Mouse (Mus musculus): ENCODE data around the gene Mettl16. TPM values are rescaled to one million over a fixed set of nuclear protein-coding genes. Genes with fewer than 3 reads are reported as not detected.
A peak's percentile ranks its signal among the peaks of the same experiment; 100 is the strongest.

Mettl16 gene
- total and polyA plus RNA-seq, 2 experiments from 2014 or later = 10.6 to 26.6 TPM

DNA sequence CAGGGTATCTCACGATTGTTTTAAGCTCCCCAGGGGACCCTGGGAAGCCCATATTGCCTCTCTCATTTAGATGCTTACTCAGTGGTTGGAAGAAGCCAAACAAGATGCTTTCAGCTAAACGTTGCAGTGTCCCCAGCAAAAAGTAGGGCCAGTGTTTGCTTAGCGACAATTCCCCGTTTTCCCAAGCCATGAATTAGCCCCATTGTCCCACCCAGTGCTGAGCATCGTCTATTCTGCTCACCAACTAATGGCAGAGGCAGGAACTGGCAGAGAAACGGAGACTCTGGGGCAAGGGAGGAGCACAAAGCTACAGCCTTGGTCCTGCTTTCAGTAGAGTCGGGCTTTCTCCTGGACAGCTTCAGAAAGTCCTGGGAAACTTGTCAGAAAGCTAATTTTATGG lies 35.7 kb upstream of the Mettl16 start:
- H3K4me1 ChIP-seq (ENCODE audit: insufficient read depth, low read length) = 0 out of 2 replicates have a peak, but pooled peaks cover 3% of the 10 kb centered on the region
- TF ChIP-seq CTCF (IDR thresholded peaks at IDR 0.05; ENCODE audit: low read depth) = no peak; the same call in 1 of the 2 replicates
- H3K27me3 ChIP-seq (ENCODE audit: insufficient read depth, low read length) = no peaks in the 10 kb centered on the region
- no peak overlapping the region for H3K9ac ChIP-seq (replicated peaks; ENCODE audit: low read length)
- H3K36me3 ChIP-seq (ENCODE audit: insufficient read depth, low read length) = no peaks in the 10 kb centered on the region
- peak overlapping the region; percentile 48; the same call in 1 of the 2 replicates for H3K27ac ChIP-seq
- no peak overlapping the region for H3K4me3 ChIP-seq (ENCODE audit: low read length)
- 14% methylated on average over 7 of the region's 7 CpGs for WGBS
- DNase-seq (ENCODE audit: low spot score) (peak; percentile 50), ATAC-seq (peak; percentile 61; the same call in 1 of the 2 replicates)
- no peak overlapping the region; the same call in 1 of the 2 replicates for H3K4me2 ChIP-seq (ENCODE audit: low read depth, low read length)
- no peaks in the 10 kb centered on the region for H3K9me3 ChIP-seq (ENCODE audit: low read length)

GRCm38 (mm10) chr11:74737861-74738260 lies 32.8 kb upstream of the Mettl16 start:
- WGBS = 56% methylated on average over 3 of the region's 3 CpGs

GRCm38 (mm10) chr11:74748022-74748421 lies 22.6 kb upstream of the Mettl16 start:
- no peak overlapping the region for H3K4me3 ChIP-seq (ENCODE audit: low read length)
- no peaks in the 10 kb centered on the region for H3K4me1 ChIP-seq (ENCODE audit: insufficient read depth, low read length)
- no peak for TF ChIP-seq CTCF (IDR thresholded peaks at IDR 0.05; ENCODE audit: low read depth)
- H3K27ac ChIP-seq = no peak overlapping the region
- ATAC-seq = no peak
- no peak overlapping the region for H3K9ac ChIP-seq (replicated peaks; ENCODE audit: low read length)
- H3K36me3 ChIP-seq (ENCODE audit: insufficient read depth, low read length) = no peaks in the 10 kb centered on the region
- no peaks in the 10 kb centered on the region for H3K9me3 ChIP-seq (ENCODE audit: low read length)
- DNase-seq (ENCODE audit: low spot score) = no peak
- H3K27me3 ChIP-seq (ENCODE audit: insufficient read depth, low read length) = no peaks in the 10 kb centered on the region
- H3K4me2 ChIP-seq (ENCODE audit: low read depth, low read length) = no peak overlapping the region
- WGBS = 62% methylated on average over 4 of the region's 4 CpGs

More at GRCm38 (mm10) chr11:74737861-74738260, 32.8 kb upstream of the Mettl16 start:
- Histone ChIP-seq H3K9me3 (ENCODE audit: low read length) (no peaks in the 10 kb centered on the region), H3K4me2 (ENCODE audit: low read depth, low read length) (no peak overlapping the region), H3K4me1 (ENCODE audit: insufficient read depth, low read length) (0 out of 2 replicates have a peak, but pooled peaks cover 3% of the 10 kb centered on the region), H3K36me3 (ENCODE audit: insufficient read depth, low read length) (no peaks in the 10 kb centered on the region), H3K27me3 (ENCODE audit: insufficient read depth, low read length) (no peaks in the 10 kb centered on the region), H3K4me3 (ENCODE audit: low read length) (no peak overlapping the region), H3K27ac (no peak overlapping the region), H3K9ac (replicated peaks; ENCODE audit: low read length) (no peak overlapping the region)
- TF ChIP-seq CTCF (IDR thresholded peaks at IDR 0.05; ENCODE audit: low read depth) = no peak
- DNase-seq (ENCODE audit: low spot score) = no peak
- ATAC-seq = no peak

- Histone ChIP-seq H3K27me3 (ENCODE audit: insufficient read depth, low read length) (no peaks in the 10 kb centered on the region), H3K27ac (no peak overlapping the region), H3K4me2 (ENCODE audit: low read depth, low read length) (no peak overlapping the region), H3K9ac (replicated peaks; ENCODE audit: low read length) (no peak overlapping the region), H3K4me1 (ENCODE audit: insufficient read depth, low read length) (no peaks in the 10 kb centered on the region), H3K36me3 (ENCODE audit: insufficient read depth, low read length) (no peaks in the 10 kb centered on the region), H3K4me3 (ENCODE audit: low read length) (no peak overlapping the region), H3K9me3 (ENCODE audit: low read length) (no peaks in the 10 kb centered on the region)
- 94% methylated on average over 13 of the region's 13 CpGs for WGBS
- no peak for DNase-seq (ENCODE audit: low spot score)
- no peak for TF ChIP-seq CTCF (IDR thresholded peaks at IDR 0.05; ENCODE audit: low read depth)
- ATAC-seq = no peak
These were observed 21.4 kb upstream of the Mettl16 start for GRCm38 (mm10) chr11:74749241-74749640.

DNA sequence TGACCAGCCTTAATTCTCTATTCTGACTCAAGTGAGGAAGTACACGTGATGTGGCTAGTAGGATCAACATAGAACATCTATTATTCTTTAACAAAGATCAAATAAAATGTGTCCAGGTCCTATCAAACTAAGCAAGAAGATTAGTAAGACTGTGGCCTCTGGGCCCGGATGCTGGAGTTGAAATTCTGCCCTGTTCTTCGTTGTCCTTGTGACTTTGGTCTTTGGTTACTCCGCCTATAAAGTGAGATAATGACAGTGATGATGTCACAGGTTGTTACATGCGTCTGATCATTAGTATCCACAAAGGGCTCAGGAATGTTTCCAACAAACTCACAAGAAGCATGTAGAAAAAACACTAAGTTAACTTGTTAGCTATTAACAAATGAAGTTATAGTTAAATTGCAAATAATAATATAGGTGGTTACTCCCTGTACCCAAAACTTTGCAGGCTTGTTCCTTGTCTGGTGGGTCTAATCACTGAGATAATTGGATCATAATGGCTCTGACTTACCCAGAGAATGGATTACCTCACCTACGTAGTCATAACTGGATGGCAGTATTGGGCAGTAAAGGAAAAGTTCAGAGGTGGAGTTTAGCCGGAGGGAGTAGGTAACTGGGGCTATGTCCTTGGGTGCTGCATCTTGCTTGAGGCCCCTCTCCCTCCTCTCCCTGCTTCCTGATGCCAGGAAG lies 19.8 kb upstream of the Mettl16 start:
- Histone ChIP-seq H3K4me3 (ENCODE audit: low read length) (no peak overlapping the region), H3K4me2 (ENCODE audit: low read depth, low read length) (no peak overlapping the region), H3K9me3 (ENCODE audit: low read length) (no peaks in the 10 kb centered on the region), H3K36me3 (ENCODE audit: insufficient read depth, low read length) (no peaks in the 10 kb centered on the region), H3K4me1 (ENCODE audit: insufficient read depth, low read length) (no peaks in the 10 kb centered on the region), H3K27ac (peak overlapping the region; percentile 72; the same call in 1 of the 2 replicates), H3K27me3 (ENCODE audit: insufficient read depth, low read length) (no peaks in the 10 kb centered on the region), H3K9ac (replicated peaks; ENCODE audit: low read length) (no peak overlapping the region)
- 86% methylated on average over 7 of the region's 7 CpGs for WGBS
- no peak for TF ChIP-seq CTCF (IDR thresholded peaks at IDR 0.05; ENCODE audit: low read depth)
- ATAC-seq (no peak), DNase-seq (ENCODE audit: low spot score) (no peak)

GRCm38 (mm10) chr11:74751352-74752066 lies 19.1 kb upstream of the Mettl16 start:
- WGBS = 38% methylated on average over 9 of the region's 9 CpGs
- no peak for TF ChIP-seq CTCF (IDR thresholded peaks at IDR 0.05; ENCODE audit: low read depth)
- Histone ChIP-seq H3K4me1 (ENCODE audit: insufficient read depth, low read length) (no peaks in the 10 kb centered on the region), H3K4me3 (ENCODE audit: low read length) (no peak overlapping the region), H3K27me3 (ENCODE audit: insufficient read depth, low read length) (no peaks in the 10 kb centered on the region), H3K9me3 (ENCODE audit: low read length) (no peaks in the 10 kb centered on the region), H3K27ac (peak overlapping the region; percentile 72), H3K9ac (replicated peaks; ENCODE audit: low read length) (no peak overlapping the region), H3K4me2 (ENCODE audit: low read depth, low read length) (no peak overlapping the region), H3K36me3 (ENCODE audit: insufficient read depth, low read length) (no peaks in the 10 kb centered on the region)
- peak; percentile 36 for DNase-seq (ENCODE audit: low spot score)
- peak; percentile 56; the same call in 1 of the 2 replicates for ATAC-seq
